Mouse (Mus musculus): Measurements from ENCODE around the gene Ddi2.

Ddi2 gene

DNA sequence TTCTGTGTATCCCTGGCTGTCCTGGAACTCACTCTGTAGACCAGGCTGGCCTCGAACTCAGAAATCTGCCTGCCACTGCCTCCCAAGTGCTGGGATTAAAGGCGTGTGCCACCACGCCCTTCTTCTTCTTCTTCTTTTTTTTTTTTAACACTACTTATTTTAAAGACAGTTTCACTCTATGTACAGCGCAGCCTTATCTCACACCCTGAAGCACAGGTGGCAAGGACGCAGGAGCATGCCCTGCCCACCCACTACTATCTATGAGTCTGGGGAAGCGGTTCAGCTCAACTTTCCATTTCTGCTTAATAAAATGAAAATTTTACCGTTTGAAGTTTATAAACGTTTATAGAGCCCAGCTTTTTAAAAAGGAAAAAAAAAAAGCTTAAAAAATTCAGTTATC lies 34.7 kb downstream of the Ddi2 start:
- no peak for DNase-seq (ENCODE audit: low spot score)

DNA sequence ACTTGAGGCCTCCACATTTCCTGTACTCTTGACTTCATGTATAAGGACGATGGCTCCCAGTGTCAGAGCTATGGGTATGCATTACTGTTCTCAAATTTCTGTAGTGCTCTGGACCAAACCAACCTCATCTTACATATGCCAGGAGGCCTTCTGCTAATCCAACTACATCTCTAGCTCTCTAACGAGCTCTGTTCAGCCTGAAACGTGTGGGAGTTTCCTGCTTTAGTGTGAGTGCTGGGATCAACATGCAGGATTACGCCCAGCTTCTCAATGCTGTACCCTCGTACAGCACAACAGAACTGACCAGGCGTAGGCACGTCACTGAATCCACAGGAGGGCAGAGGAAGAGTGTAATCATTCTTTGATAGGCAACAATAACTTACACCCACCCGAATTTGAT lies 36.7 kb downstream of the Ddi2 start:
- DNase-seq (ENCODE audit: low spot score): no peak

DNA sequence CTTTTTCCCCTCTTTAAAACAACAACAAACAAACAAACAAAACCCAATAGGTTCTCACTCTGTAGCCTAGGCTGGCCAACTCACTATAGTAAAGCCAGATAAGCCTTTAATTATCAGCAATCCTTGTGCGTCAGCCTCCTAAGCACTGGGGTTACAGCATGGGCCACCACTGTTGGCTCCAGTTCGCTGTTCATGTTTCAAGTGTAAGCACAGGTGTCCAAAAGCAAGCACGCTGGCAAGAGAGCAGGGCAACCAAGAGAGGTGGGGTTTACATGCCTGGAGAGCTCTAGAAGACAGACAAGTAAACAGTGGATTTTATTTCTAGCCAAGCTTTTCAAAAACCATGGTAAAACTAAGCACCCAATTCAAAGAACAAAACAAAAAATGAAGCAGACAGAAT lies 37.1 kb downstream of the Ddi2 start:
- no peak for DNase-seq (ENCODE audit: low spot score)

DNA sequence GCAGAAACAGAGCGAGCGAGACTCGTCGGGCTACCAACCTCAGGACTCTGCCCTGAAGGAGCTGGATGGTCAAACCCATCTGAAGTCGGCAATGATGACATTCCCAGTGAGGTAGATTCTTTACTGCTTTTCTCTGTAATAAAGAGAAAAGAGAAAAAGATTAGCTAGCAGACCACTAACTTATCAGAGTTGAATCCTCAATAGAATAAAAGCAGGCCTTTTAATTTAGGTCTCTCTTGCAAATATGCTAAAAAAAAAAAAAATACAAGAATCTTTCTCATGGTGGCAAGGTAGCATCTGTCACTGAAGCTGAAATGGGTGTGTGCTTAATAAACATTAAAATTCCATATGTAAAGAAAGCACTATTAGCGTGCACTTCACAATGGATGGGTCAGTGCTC lies 37.7 kb downstream of the Ddi2 start, which contains the start of gene Rsc1a1:
TSS of gene Rsc1a1 (minus strand) at position 101 of the 400 bp plus-strand sequence.
- DNase-seq (ENCODE audit: low spot score): no peak

DNA sequence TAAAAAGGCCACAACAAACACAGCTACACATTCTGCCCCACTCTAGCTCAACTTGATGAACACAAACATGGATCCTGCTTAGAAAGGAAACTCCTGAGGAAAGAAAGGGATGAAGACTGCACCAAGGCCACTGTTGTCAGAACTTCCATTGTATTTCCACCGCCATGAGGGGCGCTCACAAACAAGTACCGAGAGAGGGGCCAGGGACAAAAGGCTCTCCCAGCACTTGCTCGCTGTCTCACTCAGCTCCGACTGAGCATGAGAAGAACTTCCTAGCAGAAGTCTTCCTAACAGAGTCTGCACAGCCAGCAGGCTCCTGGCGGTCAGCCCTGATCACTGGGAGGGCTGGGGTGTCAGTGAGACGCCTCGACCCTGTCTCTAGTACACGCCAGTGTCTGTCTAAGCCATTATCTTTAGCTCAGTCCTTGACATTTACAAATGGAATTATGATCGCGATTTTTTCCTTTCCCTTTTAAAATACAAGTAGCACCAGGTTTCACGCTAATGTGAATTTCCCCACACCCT lies 40.5 kb downstream of the Ddi2 start:
- DNase-seq (ENCODE audit: low spot score): no peak

DNA sequence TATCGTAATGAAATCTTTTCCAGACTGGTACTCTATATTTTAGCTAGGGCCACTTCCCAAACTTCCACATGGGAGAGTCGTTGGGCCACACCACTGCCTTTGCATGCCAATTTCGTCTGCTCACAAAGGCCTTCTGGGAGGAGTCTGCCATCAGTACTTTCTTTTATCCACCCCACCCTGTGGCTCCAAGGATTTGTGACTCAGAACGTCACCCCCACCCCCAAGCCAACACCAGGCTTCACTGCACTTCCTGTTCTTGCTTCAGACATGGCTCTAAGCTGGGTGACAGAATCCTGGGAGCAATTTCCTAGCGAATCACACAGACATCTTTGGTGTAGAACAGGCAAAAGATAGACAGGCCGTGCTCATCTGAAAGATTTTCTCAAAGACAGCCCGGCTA lies 41.5 kb downstream of the Ddi2 start:
- DNase-seq (ENCODE audit: low spot score): no peak

DNA sequence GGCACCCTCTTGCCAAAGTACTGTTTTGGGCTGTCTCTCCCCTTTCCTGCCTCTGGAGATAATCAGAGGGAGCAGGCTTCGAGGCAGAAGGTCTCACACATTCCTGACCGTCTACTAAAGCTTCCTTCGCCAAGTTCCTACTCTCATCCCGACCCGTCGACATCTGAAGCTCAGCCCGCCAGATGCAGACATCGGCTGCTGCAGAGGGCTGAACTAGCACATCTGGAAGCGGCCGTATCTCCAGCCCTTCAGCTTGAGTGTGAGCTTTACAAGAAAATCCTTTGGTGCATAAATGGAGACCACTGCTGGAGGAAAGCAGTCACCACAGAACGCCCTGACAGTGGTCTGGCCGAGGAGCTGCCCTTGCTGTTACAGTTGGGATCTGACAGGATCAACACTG lies 42.3 kb downstream of the Ddi2 start:
- no peak for DNase-seq (ENCODE audit: low spot score)

DNA sequence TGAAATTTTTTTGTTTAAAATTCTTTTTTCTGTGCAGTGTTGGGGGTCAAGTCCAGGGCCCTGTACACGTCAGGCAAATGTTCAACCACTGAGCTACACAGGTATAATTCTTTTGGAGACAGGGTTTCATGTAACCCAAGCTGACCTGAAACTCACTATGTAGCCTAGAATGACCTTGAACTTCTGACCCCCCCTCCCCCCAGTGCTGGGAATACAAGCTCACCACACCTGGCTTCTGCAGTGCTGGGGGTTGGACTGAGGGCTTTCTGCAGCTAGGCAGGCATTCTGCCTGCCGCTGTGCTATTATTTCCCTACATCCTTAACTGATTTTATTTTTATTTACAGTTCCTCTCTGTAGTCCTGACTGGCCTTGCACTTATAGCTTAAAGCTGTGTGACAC lies 44.2 kb downstream of the Ddi2 start:
- no peak for DNase-seq (ENCODE audit: low spot score)

DNA sequence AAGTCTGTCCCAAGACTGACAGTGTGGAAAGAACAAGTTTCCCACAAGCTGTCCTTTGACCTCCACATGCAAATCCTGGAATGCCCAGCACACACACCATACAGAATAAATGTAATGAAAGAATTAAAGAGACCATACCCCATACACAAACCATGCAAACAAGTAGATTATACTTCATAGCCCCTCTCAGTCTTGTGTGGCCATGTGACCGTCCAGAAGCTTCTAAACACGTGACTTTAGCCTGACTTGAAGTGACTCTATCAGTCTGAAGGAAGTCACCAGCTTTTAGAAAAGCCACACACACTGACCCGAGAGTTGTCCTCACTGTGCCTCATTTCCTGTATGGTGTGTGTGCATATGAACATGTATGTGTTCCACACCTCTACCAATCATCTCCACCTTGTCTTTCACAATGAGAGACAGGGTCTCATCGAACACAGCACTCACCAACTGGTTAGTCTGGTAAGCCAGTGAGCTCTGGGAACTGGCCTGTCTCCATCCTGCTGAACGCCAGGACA lies 46.7 kb downstream of the Ddi2 start:
- no peak for DNase-seq (ENCODE audit: low spot score)

DNA sequence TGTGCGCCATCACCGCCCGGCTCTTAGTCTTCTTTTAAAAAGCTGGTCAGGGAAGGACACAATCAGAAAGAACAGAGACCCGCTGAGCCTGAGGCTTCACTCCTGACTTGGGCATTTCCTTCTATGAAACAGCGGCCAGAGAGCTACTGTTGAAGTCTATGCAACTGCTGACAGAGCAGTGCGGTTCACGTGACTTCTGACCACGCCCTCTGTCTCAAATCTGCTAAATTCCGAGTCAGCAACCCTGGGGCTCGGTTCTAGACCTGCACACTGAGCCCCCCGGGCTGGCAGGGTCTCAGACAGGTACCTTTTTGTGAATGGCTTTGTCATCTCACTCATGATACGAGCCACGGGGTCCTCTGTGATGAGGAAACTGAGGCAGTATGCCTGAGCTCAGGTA lies 50.9 kb downstream of the Ddi2 start:
- no peak for DNase-seq (ENCODE audit: low spot score)

DNA sequence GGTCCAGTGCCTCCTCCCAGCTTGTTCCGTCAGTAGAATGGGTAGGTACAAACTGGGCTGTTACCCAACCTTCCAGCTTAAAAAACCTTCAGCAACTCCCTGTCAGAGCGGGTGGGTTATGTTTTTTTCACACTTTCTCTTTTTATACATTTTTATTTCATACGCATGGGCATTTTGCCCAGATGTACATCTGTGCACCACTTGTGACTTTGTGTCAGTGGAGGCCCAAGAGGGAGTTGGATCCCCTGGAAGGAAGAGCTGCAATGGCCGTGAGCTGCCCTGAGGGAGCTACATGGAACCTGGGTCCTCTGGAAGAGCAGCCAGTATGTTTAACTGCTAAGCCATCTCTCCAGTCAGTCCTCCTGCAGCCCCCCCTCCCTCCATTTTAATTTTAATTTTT lies 51.8 kb downstream of the Ddi2 start:
- DNase-seq (ENCODE audit: low spot score): no peak

DNA sequence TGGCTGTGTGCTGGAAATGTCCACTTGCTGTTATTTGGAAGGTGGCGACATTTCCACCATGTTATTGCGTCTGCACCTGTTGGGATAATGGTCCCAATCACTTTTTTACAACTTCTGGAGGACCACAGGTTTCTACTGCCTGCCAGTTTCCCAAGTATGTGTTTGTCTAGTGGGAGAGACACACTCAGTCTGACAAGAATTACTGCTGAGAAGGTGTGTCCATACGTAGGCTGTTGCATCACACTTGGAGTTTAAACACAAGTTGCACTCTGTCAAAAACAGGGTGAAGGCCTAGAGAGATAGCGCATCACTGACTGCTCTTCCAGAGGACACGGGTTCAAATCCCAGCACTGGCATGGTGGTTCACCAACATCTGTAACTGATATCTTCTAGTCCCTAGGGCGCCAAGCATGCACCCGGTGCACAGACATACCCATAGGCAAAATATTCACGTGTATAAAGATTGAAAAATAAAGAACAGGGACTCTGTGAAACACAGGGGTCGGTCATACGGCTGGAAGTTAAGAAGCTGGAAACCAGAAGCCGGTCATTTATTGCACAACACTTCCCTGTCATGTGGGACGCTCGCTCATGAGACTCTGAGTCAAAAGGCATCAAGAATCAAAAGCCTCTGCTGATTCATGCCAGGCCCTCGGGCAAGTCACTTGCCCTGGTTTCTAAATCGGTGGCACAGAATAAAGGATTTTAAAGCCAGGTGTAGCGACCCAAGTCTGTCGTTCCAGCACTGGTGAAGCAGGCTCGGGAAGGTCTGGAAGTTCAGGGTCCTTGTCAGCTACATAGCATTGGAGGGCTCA lies 53.1 kb downstream of the Ddi2 start:
- peak; percentile 88 for DNase-seq (ENCODE audit: low spot score)

DNA sequence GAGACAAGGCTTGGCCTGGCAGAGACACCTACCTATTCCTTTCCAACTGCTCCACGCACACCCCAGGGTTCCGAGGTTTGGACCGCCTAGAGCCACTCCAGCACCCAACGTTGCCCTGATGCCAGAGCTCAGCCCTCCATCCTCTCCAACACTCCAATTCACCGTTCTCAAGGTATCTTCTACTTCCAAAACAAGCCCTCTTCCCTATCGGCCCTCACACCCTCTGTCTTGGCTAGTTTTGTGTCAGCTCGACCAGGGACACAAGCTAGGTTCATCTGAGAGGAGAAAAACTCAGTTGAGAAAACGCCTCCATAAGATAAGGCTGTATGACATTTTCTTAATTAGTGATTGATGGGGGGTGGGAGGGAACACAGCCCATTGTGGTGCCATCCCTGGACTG lies 58.4 kb downstream of the Ddi2 start, which contains the start of gene Plekhm2:
TSS of gene Plekhm2 (minus strand) at position 101 of the 400 bp plus-strand sequence.
- no peak for DNase-seq (ENCODE audit: low spot score)

DNA sequence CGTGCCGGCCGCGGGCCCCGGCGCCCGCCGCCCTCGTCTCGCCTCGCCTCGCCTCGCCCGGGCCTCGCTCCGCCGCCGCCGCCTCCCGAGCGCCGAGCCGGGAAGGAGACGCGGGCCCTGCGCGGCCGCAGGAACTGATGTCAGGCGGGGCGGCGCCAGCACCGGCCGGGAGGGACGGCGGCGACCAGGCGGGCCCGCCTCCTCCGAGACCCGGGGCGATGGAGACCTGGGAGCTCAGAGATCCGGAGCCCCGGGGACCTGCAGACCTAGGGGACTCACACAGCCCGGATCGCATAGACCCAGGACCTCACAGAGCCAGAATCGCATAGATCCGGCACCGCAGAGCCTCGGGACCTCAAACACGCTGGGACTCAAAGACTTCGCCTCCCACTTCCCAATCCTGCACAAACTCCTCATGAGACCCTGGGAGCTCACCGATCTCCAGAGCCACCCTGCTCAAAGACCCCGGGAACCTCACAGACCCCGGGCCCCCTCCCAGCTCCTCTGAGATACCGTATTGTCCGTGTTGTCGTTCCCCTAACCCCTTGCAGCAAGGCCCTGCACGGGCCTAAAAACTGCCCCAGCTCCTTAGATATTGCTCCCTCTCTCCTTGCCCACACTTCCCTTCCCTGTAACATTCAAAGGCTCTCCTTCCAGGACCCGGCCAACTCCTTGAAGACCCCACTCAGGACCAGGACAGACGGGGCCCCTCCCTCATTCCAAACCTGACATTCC lies 59.0 kb downstream of the Ddi2 start:
- peak; percentile 53 for DNase-seq (ENCODE audit: low spot score)

DNA sequence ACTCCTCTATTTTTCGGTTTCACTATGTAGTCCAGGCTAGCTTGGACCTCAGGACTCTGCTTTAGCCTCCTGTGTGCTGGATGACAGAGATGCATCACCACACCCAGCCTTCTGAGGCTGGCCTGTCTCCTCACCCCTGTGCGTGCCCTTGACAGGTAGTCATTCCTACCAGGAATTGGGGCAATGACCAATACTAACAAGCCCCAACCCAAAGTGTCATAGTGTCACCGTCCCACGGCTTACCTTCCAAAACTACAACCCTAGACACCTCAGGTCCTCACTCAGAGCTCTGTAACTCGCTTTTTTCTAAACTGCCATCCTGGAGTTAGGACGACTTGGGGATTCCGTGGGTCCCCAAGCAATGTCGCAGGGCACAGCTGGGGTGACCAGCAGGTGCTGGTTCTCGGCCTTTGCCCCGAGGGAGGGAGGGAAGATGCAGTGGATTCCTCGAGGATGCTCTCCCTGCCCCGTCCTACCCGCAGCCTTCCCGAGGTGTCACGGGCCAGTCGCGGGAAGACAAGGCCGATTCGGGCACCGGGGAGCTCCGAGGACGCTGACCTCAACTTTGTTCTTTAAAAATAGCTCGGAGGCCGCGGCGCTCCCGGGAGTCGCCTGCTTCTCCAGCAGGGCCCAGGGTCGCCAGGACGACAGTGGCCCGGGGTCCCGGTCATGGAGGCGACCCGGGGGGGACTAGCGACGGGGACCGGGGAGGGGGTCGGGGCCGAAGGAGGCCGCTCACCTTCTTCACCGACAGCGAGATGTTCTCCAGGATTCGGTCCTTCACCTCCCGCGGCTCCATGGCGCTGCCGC lies 59.9 kb downstream of the Ddi2 start:
- DNase-seq (ENCODE audit: low spot score): peak; percentile 21

DNA sequence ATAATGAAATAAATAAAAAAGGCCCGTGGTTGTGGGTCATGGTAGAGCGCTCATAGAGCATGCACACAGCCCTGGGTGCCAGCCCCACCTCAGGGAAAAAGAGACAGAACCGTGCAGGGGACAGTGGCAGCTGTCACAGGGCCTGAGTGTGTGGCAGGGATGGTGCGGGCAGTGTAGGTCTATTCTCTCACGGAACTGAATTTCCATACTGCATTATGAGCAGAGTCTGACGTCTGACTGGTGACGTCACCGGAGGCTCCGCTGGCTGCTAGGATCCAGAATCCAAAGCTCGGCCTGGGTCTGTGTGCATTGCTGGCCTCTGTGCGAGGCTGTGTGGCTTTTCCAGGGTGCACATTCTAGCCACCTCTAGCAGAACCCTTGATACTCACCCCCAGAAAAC lies 62.3 kb downstream of the Ddi2 start:
- no peak for DNase-seq (ENCODE audit: low spot score)

DNA sequence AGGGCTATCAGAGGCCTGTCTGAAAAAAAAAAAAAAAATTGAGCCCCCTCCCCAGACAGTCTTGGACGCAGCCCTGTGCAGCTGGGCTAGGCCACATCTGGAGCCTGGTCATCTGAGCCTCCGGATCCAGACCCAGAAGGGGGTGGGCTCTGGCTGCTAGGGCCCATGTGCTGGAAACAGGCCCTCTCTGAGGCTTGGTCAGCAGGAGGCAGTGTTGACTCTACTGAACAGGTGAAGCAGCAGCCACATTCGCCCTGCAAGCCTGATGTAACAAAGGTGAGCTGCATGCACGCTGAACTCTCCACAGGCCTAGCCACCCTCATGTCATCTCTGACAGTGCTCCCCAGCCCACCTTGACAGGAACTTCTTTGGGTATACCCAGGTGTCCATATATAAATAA lies 63.5 kb downstream of the Ddi2 start:
- DNase-seq (ENCODE audit: low spot score): no peak

DNA sequence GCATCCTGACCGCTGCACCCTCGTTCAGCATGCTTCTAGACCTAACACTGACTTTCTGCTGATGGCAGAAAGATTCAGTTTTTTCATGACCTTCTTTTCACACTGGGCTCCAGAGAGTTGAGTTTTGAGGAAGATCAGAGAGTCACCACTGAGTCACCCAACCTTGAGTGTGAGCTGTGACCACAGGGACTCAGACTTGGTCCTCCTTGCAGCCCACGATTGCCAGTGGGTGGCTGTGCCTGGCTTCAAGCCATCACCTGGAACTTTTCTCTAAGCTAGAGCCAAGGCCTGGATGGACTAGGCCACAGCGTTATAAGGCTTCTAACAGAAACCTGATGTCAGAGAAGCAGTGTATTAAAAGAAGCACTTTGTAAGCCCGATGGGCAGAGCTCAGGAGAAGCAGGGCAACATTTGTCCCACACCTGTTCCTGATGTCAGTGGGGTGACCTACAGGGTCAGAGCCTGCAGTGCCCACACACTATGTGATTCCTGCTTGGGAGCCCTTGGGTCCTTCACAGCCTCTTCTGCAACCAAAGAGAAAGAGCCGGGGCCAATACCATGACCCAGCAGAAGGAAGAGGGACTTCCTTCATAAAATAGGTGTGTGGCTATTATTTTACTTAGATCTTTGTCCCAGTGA lies 64.3 kb downstream of the Ddi2 start:
- no peak for DNase-seq (ENCODE audit: low spot score)

DNA sequence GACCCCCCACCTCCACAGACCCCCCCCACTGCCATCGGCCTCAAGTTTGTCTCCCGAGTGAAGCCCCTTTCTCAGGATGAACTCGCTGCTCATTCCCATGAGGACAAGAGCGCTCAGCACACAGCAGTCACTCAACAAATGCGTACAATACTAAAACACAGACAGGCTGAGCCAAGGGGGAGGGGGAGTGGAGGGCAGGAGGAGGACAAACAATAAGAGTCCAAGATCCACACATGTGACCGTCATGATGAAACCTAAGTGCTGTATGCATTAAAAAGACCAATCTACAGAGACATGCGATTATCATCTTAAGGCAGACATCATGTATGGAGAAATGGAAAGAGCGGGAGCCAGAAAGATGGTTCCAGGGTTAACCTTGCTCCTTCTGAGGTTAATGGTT lies 66.3 kb downstream of the Ddi2 start:
- no peak for DNase-seq (ENCODE audit: low spot score)

DNA sequence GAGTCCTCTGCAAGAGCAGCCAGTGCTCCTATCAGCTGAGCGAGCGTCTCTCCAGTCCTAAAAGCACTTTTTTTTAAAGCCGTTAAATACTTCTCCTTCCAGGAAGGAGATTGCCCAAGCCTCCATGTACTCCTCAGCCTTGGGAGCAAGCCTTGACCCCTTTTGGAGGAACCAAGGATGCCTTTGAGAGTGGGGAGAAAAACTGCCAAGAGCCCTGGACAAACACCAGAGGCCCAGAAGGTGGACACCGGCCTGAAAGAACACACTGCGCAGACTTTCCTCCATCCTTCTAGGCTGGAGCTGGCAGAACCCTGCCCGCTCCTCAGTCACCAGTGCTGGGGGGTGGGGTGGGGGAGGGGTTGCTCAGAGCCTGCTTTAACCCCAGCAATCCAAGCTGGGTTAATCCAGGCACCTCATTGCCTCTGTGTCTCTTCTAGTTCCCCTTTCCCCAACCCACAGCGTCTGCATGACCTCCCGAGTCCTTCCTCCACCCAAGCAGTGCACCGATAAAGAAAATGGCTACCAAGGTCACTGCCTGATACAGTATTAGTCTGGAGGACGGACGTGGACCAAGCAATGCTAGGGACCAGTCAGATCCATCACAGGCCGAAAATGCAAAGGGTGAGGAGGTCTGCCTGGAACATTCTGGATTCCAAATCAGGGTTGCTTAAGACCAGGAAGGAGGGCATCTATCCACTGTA lies 67.2 kb downstream of the Ddi2 start:
- peak; percentile 29 for DNase-seq (ENCODE audit: low spot score)

DNA sequence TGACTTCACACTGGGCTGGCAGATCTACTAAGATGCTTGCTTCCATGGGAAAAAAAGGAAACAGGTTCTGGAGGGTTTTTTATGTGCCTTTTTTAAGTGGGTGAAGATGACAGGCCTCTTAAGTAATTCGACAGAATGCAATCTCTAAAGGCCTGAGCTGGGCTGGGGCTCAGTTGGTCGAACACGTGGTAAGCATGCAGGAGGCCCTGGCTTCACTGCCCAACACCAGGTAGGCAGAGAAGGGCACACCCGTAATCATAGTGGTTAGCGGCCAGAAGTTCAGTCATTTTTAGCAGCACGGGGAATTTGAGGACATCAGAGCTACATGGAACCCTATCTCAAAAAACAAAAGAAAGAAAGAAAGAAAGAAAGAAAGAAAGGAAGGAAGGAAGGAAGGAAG lies 68.7 kb downstream of the Ddi2 start:
- no peak for DNase-seq (ENCODE audit: low spot score)

All from adipocyte (in vitro differentiated cells).